Mouse (Mus musculus): Measurements from ENCODE around the gene Sema3a.

GRCm38 (mm10) chr5:13313977-13314376 lies 188.8 kb downstream of the Sema3a start:
- no peak for TF ChIP-seq ZC3H11A (IDR thresholded peaks at IDR 0.05; ENCODE audit: borderline replicate concordance, low read depth, low read length)
- no peak for TF ChIP-seq HCFC1 (IDR thresholded peaks at IDR 0.05; ENCODE audit: borderline replicate concordance, insufficient read depth, low read length)
- TF ChIP-seq ZNF384 (IDR thresholded peaks at IDR 0.05; ENCODE audit: low read depth, low read length): no peak
- no peak for TF ChIP-seq CHD2 (IDR thresholded peaks at IDR 0.05; ENCODE audit: low read depth, low read length)
- TF ChIP-seq MAFK (IDR thresholded peaks at IDR 0.05; ENCODE audit: insufficient read depth, low read depth, low read length): no peak

All from ES-E14 (cell line).